Mouse (Mus musculus): Measurements from ENCODE around the gene Lyst. TPM values are rescaled to one million over a fixed set of nuclear protein-coding genes. Genes with fewer than 3 reads are reported as not detected.
"Not testable (repeated sequence)": the region's sequence is repeated elsewhere in the genome, so short reads cannot be mapped to it uniquely, and the experiment has no call there.

Lyst gene
- polyA plus RNA-seq, 1 experiment = 7.3 TPM

DNA sequence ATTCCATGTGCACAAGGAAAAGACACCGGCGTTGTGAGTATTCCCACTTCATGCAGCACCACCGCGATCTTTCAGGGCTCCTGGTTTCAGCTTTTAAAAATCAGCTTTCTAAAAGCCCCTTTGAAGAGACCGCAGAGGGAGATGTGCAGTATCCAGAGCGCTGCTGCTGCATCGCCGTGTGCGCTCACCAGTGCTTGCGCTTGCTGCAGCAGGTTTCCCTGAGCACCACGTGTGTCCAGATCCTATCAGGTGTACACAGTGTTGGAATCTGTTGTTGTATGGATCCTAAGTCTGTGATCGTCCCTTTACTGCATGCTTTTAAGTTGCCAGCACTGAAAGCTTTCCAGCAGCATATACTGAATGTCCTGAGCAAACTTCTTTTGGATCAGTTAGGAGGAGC lies 45.0 kb downstream of the Lyst start:
- no peak for DNase-seq (ENCODE audit: low read depth)

DNA sequence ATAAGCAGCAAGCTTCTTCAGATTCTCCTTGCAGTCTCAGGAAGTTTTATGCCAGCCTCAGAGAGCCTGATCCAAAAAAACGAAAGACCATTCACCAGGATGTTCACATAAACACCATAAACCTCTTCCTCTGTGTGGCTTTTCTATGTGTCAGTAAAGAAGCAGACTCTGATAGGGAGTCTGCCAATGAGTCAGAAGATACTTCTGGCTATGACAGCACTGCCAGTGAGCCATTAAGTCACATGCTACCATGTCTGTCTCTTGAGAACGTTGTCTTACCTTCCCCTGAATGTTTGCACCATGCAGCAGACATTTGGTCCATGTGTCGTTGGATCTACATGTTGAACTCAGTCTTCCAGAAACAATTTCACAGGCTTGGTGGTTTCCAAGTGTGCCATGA lies 47.4 kb downstream of the Lyst start:
- DNase-seq (ENCODE audit: low read depth) = no peak

GRCm38 (mm10) chr13:13637981-13638380 lies 47.8 kb downstream of the Lyst start:
- DNase-seq (ENCODE audit: low read depth) = no peak

GRCm38 (mm10) chr13:13638725-13639124 lies 48.5 kb downstream of the Lyst start:
- no peak for DNase-seq (ENCODE audit: low read depth)

DNA sequence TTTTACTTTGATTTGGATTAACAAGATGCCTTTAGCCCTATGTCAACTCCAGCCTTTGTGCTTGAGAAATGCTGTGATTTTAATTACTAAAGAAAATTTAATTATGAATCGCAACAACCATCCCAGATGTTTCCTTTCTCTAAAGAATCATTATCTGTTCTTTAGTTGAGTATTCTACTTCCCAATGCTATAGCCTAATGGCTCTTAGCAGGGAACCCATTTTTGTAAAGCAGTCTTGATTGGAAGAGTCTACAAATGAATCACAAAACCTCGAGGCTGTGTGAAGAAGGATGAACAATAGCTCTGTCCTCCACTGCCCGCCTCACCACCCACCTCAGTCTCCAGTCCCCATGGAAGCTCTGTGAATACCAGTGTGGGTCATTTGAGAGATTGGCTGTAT lies 57.1 kb downstream of the Lyst start:
- DNase-seq (ENCODE audit: low read depth) = no peak

GRCm38 (mm10) chr13:13655453-13655852 lies 65.3 kb downstream of the Lyst start:
- no peak for DNase-seq (ENCODE audit: low read depth)

GRCm38 (mm10) chr13:13666103-13666502 lies 75.9 kb downstream of the Lyst start:
- not testable (repeated sequence) for DNase-seq (ENCODE audit: low read depth)

GRCm38 (mm10) chr13:13670669-13671068 lies 80.5 kb downstream of the Lyst start:
- DNase-seq (ENCODE audit: low read depth) = peak; percentile 36

DNA sequence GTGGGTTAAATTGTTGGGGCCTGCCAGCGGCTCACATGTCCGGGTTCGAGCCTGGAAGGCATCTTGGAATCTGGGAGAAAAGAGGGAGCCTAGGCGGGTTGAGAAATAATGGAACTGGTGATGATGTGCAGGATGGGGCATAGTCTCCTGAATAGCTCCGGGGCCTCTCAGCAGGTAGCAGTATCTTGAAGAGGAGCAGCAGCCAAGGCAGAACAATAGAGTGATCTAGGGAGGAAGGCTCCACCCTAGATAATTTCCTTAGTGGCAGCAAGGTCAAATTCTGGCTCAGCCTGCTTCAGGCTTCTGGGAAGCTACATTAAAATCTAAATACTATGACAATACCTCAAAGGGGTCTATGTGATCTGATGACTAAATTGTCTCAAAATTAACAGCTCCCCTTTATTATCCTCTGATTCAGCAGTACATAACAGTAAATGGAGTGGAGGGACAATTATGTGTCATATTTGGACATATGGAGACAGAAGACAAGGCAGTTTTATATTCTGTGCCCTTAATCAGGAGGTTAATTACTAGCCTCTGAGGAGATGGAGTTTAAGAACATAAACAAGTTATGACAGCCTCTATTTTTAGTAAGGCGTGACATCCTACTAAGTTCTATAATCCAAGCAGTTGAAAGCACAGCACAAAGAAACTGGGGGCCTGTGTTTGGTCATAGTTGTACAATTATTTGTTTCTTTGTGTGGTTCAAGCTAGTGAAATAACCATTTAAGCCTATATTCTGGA lies 81.6 kb downstream of the Lyst start:
- no peak for DNase-seq (ENCODE audit: low read depth)

DNA sequence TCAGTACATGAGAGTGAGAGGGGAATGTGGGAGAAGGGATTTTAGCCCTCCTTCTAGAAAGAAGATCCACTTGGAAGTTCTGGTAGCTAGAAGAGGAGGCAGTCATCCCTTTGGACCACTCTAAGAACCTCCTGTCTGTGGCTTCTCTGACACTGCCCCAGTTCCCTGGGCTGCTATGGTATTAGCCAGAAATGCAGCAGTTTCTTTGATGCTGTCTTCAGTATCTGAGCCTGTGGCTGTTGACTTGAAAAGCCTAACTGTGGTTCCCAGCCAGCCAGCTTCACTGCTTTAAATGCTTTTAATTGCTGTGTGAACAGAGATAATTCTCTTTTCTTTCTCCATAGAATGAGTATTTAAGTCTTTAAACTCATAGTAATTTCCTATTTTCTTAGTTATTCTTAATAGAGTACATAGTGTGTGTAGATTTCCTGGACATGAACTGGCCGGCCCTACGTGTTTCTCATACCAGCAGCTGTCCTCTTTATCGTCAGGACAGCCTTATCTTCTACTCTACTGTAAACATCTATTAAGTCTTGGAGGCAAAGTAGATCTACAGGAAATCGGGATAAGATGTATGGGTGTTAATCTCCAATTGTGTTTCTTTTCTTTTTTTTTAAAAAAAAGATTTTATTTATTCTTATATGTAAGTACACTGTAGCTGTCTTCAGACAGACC lies 84.6 kb downstream of the Lyst start:
- no peak for DNase-seq (ENCODE audit: low read depth)

- DNase-seq (ENCODE audit: low read depth) = peak; percentile 77
These were observed 87.7 kb downstream of the Lyst start for GRCm38 (mm10) chr13:13677871-13678270.

DNA sequence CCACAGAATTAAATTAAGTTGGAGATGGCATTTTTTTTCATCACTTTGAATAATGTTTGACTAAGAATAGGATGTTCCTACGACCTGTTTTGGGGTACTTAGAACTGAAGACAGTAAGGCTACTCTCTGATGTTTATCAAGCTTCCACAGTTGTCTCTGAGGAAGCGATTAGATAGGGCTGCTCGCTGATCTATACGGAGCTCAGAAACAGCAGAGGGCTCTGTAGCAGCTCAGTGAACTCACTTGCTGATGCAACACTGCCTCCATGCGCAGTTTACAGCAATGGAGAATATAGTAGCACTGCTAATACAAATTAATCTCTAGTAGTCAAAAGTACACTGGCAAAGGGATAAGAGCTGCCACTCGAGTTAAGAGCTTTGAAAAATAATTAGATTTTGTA lies 91.4 kb downstream of the Lyst start:
- DNase-seq (ENCODE audit: low read depth) = no peak

GRCm38 (mm10) chr13:13703476-13703875 lies 113.3 kb downstream of the Lyst start:
- no peak for DNase-seq (ENCODE audit: low read depth)

DNA sequence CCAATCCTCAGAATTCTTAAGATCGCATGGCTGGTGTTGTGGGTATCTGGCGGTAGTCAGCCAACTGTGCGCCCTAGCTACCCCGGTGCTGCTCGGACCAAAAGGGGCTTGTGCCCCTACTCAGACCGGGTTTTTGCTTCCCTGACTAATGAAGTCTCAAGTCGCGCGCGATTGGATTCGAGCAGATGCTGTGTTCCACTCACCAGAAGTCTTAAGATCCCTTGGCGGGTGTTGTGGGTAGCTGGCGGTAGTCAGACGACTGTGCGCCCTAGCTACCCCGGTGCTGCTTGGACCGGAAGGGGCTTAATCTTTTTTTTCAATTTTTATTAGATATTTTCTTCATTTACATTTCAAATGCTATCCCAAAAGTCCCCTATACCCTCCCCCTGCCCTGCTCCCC lies 131.2 kb downstream of the Lyst start:
- not testable (repeated sequence) for DNase-seq (ENCODE audit: low read depth)

DNA sequence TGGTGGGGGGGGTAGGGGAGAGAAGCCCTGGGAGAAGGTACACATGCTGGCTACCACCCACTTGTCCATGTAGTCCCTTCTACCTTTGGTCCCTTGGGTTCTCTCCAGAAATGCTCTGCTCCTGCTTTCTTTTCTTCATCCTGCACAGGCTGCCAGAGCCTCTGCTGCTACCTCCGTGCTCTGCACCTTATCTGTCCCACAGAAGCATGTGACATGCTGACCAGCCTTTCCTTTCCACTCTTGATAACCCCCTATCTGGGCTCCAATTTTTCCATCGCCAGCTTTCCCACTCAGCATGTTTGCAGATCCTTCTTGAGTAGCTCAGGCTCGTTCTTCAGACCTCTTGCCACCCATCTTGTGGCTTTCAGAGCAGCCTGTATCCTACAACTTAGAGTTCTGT lies 133.1 kb downstream of the Lyst start:
- DNase-seq (ENCODE audit: low read depth) = no peak

DNA sequence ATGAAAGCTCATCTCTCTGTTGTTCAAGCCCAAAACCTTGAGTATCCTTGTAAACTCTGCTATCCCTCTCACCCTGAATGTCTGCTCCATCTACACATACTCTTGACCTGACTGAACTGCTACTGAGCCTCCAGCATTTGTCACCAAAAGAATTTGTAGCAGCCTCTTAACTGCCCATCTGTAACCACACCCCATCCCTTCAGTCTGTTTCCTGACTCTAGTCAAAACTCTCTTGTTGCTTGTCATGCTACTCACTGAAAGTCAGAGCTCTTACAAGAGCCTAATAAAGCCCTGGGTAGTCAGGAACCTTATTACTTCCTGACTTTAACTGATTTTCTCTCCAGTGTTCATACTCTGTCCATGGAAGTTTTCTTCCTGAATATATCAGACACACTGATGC lies 133.6 kb downstream of the Lyst start:
- DNase-seq (ENCODE audit: low read depth) = no peak

- no peak for DNase-seq (ENCODE audit: low read depth)
These were observed 149.0 kb downstream of the Lyst start for GRCm38 (mm10) chr13:13739232-13739631.

DNA sequence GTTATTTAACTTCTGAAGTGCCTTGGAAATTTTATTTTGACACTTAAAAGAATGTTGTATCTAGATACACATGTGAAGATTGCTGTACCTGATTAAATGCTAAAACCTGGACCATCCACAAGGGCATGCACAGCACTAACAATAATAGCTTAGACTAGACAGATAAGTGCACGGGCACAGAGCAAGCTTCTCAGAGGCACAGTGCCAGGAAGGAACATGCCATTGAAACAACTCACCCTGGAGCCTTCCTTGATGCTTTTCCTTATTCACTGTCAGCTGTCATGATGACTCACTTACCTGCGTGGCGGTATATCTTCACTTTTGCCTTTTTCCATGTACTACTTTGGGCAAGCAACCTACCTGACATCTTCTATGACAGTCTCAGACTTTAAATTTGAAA lies 155.7 kb downstream of the Lyst start:
- peak; percentile 10 for DNase-seq (ENCODE audit: low read depth)

DNA sequence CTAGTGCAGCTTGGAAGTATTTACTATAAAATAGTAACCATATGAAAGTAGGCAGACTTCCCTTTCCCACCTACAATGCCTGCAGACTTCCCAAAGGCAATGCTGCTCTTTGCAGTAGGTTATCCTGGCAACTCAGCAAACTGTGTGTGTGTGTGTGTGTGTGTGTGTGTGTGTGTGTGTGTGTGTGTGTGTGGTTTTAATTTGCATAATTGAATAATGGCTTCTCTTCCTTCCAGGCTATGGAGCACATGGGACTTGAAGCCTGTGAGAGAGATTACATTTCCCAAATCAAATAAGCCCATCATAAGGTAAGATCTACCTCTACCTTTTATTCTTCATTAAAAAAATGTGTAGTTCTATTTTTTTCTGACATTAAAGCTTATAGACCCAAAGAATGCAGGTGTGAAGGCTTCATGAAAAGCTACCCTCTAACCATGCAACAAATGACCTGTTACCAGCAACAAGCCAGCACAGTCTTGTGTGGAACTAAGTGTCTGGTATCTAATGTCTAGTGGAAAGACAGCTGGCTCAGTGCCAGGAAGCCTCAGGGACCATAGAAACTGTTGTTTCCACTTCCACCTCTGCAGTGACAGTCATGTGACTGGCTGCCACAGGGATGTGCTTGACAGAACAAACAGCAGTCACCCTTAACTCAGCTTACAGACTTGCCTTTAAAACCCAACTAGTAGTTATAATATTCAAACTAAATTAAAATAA lies 185.7 kb downstream of the Lyst start:
- DNase-seq (ENCODE audit: low read depth) = no peak

DNA sequence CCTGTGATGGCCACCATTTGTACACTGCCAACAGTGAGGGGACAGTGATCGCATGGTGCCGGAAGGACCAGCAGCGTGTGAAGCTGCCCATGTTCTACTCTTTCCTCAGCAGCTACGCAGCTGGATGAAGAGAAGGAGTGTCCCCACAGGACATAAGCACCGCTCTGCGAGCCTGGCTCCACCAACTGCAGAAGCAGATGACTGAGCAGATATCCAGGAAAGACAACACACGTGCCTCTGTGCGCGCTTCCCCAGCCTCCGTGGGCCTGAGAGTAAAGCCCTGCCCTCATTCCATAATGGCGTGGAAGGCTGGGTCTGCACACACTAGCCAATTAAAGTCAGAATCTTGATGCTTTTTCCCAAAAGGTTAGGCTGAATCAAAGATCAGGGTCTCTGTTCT lies 186.9 kb downstream of the Lyst start:
- DNase-seq (ENCODE audit: low read depth) = no peak

DNA sequence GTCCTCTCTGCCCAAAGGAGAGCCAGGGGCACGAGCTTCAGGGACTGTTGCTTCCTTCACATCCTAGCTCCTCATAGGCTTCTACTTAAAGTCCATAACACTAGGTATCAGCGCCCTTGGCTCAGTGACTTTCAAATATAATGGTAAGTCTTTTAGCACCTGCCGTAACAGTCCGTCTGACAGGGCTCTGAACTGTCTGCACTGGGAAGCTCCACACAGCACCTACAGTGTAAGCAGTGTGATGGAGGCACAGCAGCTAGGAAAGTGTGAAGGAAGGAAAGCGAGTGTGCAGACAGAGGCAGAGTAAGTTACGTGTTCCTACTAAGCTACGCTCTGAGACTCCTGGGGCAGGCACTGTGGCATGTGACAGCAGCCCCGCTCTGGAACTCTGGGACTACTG lies 187.5 kb downstream of the Lyst start:
- DNase-seq (ENCODE audit: low read depth) = no peak

- no peak for DNase-seq (ENCODE audit: low read depth)
These were observed 188.8 kb downstream of the Lyst start for GRCm38 (mm10) chr13:13778837-13779458.

Data from gonadal fat pad, adult 2 months (tissue).